Mouse (Mus musculus) liver, postnatal 0 days (tissue): Measurements from ENCODE around the gene Irf2bp1.

Experiments used
- CTCF ChIP-seq: sonication (generic); IDR thresholded peaks from 2 replicates; pipeline ENCODE4 v1.5.1; 2016; ENCODE audit warnings: antibody characterized with exemption, low read depth
- EP300 ChIP-seq: IDR thresholded peaks from 2 replicates; pipeline ENCODE4 v1.6.1; 2016; ENCODE audit warnings: antibody characterized with exemption, low read depth, mild to moderate bottlenecking

GRCm38 (mm10) chr7:18987100-18987499 is 16.7 kb upstream of the Irf2bp1 start, which contains the start of gene Nanos2:
- TF ChIP-seq CTCF (no peak), EP300 (no peak)
